Mouse (Mus musculus): ENCODE measurements at regions not wholly inside any gene's neighbourhood (a gene's known extent, or its start where the extent isn't known, plus 50 kb on each side); places are given as distances from the start of the nearest gene placed in this dataset.
"Not testable (repeated sequence)": the region's sequence is repeated elsewhere in the genome, so short reads cannot be mapped to it uniquely, and the experiment has no call there.

GRCm38 (mm10) chr1:184669173-184669572 is 63.2 kb downstream of the Hlx start:
- DNase-seq, result not testable (repeated sequence)

DNA sequence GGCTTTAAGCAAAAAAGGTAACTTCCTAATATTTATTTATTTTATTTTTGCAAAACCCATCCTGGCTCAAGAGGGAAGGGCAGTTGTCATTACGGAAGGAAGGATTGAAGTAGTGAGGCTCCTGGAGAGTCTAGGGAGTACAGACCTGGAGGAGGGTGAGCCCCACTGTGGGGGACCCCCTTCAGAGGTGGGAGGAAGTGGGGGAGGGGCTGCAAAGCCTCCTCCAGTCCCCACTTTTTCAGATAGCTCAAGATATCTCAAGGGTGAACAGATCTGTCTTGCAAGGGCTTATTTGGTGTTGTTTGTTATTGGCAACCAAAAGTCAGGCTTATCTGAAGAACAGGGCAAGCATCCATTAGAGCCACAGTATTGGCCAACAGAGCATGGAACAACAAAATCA is 64.0 kb downstream of the Hlx start:
- no peak for DNase-seq

DNA sequence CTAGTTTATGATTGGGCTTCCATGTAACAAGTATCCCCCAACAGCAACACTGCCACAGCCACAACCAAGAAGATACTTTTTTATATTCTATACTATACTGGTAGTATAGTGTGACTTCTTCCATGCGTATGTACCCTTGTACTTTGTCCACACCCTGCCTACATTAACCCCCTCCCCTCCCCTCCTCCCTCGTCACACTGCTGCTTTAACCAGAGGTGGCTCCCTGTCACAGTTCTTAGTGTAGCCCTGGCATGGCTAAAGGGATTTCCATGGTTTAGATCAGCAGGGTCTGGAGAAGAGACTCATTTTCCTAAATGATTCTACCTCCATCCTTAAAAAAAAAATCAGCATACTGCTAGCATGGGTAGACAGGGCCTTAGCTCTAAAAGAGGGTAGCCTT is 64.4 kb downstream of the Hlx start:
- DNase-seq, result no peak

DNA sequence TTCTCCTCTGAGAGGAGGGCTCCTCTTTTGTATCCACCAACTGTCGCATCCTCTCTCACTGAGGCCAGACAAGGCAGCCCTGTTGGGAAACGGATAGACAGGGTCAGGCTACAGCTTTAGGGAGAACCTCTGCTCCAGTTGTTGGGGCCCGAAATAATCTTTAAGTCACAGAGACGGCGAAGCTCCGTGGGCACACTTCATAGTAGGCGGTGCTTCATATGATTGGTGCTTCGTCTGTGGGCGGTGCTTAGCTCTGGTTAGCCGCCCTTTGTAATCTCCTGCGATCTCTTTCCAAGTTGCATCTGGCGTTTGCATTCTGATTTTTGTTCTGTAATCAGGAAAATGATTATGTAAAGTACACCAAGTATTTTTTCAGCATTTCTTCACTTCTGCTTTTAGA is 67.2 kb downstream of the Hlx start:
- DNase-seq, result no peak

DNA sequence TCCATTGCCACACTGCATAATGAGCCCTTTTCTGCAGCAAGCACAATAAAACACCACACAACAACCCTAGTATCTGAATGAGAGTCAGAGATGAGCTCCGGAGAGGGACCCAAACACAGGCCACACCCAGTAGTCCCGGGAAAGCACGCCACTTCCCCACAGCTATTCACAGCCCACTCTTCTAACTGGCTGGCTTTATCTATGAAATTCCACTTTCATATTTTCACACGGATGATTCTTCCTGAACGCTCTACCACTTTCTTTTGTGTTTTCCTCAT is 68.4 kb downstream of the Hlx start:
- DNase-seq, result no peak

- DNase-seq, result no peak
These were observed 68.9 kb downstream of the Hlx start for GRCm38 (mm10) chr1:184663300-184664097.

- no peak for DNase-seq
These were observed 81.8 kb downstream of the Hlx start for GRCm38 (mm10) chr1:184650541-184651105.

DNA sequence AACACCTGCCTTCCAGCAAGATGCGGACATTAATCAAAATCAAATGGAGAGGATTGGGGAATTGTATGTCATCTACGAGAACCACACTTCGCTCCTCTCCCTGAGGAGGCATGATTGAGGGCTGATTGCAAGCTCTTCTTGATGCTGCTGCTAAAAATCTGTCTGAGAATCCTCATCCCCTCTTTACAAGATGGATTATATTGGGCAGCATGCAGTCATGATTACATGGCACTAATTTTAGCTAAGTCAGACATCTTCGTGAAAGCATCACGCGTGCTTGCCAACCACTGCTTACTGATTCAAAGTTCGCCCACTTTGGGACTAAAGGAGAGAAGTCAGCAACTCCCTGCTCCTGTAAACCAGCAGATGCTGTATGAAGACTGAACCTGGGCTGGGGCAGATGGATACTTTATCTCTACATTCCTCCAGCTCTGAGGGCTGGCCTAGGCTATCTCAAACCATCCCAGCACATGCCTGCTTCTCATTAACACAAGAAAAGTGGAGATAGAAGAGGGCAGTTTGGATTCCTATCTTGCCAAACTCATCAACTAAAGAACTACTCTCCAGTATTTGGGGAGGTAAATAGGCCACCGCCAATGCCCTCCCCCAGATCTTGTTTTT is 84.4 kb downstream of the Hlx start:
- DNase-seq, result no peak

DNA sequence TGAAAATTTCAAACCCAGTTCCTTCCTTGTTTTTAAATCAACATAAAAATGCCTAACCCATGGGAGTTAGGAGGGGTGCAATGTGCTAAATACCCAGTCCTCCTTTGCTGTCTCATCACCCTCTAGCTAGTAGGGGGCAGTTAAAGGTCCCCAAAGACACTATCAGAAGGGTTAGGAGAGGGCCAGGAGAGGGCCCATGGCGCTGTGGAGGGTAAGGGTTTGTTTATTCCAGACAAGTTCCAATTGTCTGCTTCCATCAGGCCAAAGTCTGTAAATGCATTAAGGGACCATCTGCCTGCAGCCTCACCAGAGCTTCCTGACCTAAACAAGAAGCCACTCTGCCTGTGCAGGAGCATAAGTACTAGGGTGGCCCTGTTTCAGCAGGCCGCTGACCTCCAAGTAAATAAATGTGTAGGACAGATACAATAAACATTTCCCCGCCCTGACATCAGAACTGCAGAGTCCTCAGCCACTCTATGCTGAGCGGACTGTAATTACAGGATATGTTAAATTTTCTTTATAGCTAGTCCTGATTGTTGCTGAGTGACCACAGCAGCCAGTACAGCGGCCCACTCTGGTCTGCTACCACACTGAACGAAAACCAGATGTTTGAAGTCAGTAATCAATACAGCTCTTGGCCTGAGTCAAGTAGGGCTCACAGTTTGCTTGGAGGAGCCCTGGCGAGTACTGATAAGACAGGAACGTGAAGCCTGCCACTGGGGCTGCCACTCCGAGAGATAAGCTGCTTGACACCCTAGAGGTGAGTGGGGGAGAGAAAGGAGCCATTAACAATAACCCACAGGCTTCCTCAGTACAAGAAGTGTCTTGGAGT is 87.4 kb downstream of the Hlx start:
- no peak for DNase-seq

GRCm38 (mm10) chr1:184630695-184631475 is 101.5 kb downstream of the Hlx start:
- peak; percentile 23 for DNase-seq

- DNase-seq, result no peak
These were observed 103.2 kb downstream of the Hlx start for GRCm38 (mm10) chr1:184629194-184629593.

- DNase-seq, result no peak
These were observed 103.8 kb downstream of the Hlx start for GRCm38 (mm10) chr1:184628566-184629168.

- DNase-seq, result peak; percentile 25
These were observed 110.0 kb downstream of the Hlx start for GRCm38 (mm10) chr1:184622462-184622861.

GRCm38 (mm10) chr1:184621950-184622349 is 110.5 kb downstream of the Hlx start:
- DNase-seq, result peak; percentile 51

DNA sequence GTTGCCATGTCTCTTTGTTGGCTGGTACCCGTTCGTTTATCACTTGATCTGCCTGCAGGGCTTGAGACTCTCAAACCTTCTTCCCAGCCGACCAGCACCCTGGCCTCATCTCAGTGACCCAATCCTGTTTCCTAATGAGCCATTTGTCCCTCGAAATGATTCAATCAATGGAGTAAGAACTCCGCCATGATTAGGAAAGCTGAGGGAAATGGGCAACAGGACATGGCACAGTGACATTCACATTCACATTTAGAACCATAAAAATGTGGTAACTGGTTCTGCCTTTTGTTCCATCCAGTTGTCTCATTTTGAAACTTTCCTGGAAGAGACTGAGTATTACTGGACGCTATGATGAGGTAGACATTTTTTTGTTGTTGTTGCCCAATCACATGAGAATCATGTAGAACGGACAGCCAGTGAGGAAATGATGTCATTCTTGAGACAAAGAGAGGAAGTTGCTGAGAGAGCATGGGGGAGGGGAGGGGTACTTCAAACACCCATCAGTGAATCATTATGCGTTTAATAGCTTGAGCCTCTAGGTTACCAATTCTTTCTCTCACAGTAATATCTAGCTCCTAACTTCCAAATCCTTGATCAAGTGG is 114.5 kb downstream of the Hlx start:
- DNase-seq, result no peak

DNA sequence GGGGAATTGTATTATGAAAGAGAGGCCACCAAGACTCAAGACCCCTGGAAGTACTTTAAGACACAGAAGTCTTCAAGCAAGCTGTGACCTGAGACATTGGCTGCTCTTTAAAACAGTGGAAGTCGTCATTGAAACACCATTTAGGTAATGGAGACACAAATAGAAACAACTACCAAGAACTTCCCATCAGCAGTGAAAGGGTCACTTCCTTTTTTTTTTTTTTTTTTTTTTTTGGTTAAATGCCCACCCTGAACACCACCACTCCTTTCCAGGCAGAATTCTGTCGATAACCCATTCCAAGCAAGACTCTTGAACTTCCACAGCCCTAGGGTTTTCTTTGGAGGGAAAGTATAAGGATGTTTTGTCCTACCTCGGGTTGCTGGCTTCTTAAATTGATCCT is 116.4 kb downstream of the Hlx start:
- DNase-seq, result no peak

GRCm38 (mm10) chr1:184614699-184615415 is 117.6 kb downstream of the Hlx start:
- no peak for DNase-seq

- DNase-seq, result no peak
These were observed 119.5 kb downstream of the Hlx start for GRCm38 (mm10) chr1:184612880-184613279.

- no peak for DNase-seq
These were observed 123.5 kb downstream of the Hlx start for GRCm38 (mm10) chr1:184608938-184609337.

DNA sequence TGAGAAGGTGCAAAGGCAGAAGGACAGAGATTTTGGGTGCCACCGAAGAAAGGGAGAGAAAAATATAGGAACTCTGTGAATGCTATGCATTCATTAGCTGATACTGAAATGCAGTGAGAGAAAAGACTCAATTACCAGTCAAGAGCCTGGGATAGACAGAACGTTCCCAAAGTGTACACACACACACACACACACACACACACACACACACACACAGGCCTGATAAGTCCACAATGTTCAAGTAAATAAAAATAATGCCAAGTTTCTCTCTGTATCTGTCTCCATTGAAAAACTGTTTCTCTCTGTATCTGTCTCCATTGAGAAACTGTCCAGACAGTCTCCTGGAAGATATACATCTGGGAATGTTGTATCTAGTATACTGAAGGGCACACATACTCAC is 124.1 kb downstream of the Hlx start:
- DNase-seq, result no peak

DNA sequence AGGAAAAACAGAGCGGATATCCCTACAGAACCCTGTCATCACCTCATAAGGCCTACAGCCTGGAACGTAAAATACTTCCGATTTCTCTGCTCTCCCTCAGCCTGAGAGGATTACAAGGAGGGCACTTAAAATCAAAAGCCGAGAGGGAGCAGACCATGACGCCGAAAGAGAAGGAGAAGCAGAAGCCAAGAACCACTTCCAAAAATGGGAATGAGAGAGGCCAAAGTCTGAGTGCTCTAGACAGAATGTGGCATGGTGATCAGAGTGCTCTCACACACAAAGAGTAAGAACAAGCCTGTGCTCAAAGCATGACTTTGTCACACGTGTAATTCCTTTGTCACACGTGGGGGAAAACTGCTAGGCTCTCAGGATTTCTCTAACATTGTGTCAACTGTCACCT is 125.9 kb downstream of the Hlx start:
- peak; percentile 17 for DNase-seq

Measured in lung, postnatal 10 days (tissue).